Mouse (Mus musculus): ENCODE data around the gene Lrrc4.

- TF ChIP-seq EP300 (IDR thresholded peaks at IDR 0.05; ENCODE audit: insufficient read depth, low read depth, low read length) (no peak), POLR2A (IDR thresholded peaks at IDR 0.05; ENCODE audit: insufficient read depth, low read length) (no peak), CTCF (IDR thresholded peaks at IDR 0.05; ENCODE audit: low read depth, low read length) (no peak)
These were observed 23.1 kb upstream of the Lrrc4 start for GRCm38 (mm10) chr6:28854598-28854997.

All from ES-Bruce4 (cell line).